Mouse (Mus musculus) erythroid progenitor cell, adult 5-6 weeks (primary cell): ENCODE data around the gene Acadvl. TPM values are rescaled to one million over a fixed set of nuclear protein-coding genes. Genes with fewer than 3 reads are reported as not detected.

Experiments used
- ATAC-seq: replicated peaks from 2 replicates; pipeline ENCODE4 v1.8.0; 2016; ENCODE audit warnings: moderate number of reproducible peaks, mild to moderate bottlenecking, moderate TSS enrichment, inconsistent platforms; ENCODE audit not compliant: poor library complexity, low FRiP score, severe bottlenecking
- total RNA-seq, 2 experiments: library from RNA; stranded (forward) in 1 of 2; stranded (reverse) in 1 of 2; fragments of 150-400 nt in 1 of 2; fragments of 186-747, 209-891 nt in 1 of 2; gene quantifications; 2 replicates each; pipeline versions ENCODE4 v1.2.3 to v1.2.4; 2015 to 2017; ENCODE audit warnings: low replicate concordance in 2 of 2

The Acadvl gene
- total RNA-seq, 2 experiments from 2014 or later, result 20.7 to 52.8 TPM

DNA sequence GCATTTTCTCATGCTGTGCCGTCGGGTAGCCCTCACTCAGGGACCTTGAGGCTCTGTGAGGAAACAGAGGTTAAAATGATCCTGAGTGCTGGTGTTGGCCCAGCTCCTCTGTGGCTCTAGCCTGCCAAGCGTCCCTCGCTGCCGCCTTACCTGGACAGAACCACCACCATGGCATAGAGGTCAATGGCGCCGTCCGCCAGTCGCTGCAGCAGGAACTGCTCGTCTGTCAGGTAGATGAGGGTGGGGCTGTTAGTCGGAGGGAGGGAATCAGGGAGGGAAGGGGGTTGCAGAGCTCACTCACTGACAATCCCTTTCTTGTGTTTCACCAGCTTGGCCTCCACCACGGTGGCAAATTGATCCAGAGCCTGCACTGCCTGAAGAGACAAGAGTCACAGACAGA is 4.7 kb downstream of the Acadvl start:
- no peak for ATAC-seq

DNA sequence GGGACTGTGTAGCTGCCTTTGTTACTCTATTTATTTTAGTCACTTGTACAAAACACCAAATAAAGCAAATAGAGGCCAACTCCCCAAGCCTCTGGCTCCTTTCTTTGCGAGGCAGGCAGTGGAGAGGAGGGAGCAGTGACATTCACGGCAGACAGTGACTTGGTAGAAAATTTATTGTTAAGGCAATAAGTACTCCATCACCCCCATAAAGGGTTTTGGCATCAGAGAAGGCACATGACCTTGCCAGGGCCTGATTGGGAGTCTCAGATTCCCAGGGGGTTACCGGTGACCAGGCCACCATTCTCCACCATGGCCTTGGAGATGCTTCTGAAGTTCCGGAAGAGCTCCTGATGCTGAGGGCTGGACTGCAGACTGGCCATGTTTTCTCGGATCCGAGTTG is 5.2 kb downstream of the Acadvl start:
- ATAC-seq, result no peak

DNA sequence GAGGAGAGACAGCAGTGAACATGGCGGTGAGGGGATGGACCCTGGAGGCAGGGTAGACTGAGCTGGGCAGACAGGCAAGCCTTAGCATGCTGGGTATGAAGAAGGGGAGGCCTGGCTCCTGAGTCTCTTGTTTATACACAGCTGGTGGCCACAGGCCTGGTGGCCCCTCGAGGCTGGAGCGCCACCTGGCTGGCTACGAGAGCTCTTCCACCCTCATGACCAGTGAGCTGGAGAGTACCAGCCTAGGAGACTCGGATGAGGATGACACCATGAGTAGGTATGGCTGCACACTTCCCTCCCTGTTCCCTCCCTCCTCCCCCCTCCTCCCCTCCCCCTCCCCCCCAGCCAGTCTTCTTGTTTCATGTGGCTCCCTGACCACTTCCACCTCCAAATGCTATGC is 9.7 kb downstream of the Acadvl start:
- peak; percentile 27; the same call in 1 of the 2 replicates for ATAC-seq

- ATAC-seq, result no peak
Measured at GRCm38 (mm10) chr11:70002471-70002870, 12.7 kb downstream of the Acadvl start.

- 0 out of 2 replicates have a peak, but pooled peaks have one; percentile 25 for ATAC-seq
Measured at GRCm38 (mm10) chr11:70001865-70002264, 13.3 kb downstream of the Acadvl start.

GRCm38 (mm10) chr11:70001159-70001558 is 14.1 kb downstream of the Acadvl start:
- ATAC-seq, result no peak

GRCm38 (mm10) chr11:70000396-70000898 is 14.8 kb downstream of the Acadvl start, which contains the start of gene Dvl2:
Dvl2 (plus strand) TSS chr11:70000595.
- ATAC-seq, result peak; percentile 65

GRCm38 (mm10) chr11:69999666-70000065 is 15.5 kb downstream of the Acadvl start:
- ATAC-seq, result no peak

DNA sequence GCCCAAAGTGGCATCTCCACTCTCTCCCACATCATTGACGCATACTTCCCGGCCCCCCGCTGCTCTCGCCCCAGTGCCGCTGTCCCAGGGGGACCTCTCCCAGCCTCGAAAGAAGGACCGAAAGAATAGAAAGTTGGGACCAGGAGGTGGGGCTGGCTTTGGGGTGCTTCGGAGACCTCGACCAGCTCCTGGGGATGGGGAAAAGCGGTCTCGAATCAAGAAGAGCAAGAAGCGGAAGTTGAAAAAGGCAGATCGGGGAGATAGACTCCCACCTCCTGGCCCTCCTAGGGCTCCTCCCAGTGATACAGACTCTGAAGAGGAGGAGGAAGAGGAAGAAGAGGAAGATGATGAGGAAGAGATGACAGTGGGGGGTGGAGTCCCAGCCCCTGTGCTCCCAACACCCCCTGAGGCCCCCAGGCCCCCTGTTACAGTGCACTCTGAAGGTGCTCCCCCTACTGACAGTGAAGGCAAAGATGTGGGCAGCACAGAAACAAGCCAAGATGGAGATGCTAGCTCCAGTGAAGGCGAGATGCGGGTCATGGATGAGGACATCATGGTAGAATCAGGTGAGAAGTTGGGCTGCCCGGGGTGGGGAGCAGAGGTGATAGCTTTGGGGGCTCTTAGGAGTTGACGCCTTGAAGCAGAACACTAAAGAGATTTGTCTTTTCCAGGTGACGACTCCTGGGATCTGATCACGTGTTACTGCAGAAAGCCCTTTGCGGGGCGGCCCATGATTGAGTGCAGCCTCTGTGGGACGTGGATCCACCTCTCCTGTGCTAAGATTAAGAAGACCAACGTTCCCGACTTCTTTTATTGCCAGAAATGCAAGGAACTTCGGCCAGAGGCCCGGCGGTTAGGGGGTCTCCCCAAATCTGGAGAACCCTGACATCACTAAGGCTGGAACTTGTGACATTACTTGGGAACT is 16.4 kb downstream of the Acadvl start:
- ATAC-seq, result no peak

DNA sequence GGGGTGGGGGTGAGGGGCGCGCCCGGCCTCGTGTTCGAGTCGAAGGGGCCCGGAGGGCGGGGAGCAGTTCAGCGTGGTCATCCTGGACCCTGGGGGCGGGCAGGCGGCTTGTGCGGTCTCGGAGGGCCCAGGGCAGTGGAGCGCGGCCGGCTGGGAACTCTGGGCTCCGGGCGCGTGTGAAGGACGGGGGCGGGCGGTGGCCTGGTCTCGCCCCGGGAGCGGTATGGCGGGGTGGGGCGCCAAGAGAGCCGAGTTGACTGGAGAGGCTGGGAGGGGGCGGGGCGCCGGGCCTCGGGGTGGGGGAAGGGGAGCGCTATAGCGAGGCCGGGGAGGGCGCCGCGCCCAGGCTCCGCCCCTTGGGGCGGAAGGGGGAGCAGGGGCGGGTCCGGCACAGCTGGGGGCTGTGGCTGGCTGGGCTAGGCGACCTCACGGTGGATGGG is 18.1 kb downstream of the Acadvl start:
- peak; percentile 52 for ATAC-seq

GRCm38 (mm10) chr11:69996161-69997061 is 18.8 kb downstream of the Acadvl start:
- no peak for ATAC-seq

DNA sequence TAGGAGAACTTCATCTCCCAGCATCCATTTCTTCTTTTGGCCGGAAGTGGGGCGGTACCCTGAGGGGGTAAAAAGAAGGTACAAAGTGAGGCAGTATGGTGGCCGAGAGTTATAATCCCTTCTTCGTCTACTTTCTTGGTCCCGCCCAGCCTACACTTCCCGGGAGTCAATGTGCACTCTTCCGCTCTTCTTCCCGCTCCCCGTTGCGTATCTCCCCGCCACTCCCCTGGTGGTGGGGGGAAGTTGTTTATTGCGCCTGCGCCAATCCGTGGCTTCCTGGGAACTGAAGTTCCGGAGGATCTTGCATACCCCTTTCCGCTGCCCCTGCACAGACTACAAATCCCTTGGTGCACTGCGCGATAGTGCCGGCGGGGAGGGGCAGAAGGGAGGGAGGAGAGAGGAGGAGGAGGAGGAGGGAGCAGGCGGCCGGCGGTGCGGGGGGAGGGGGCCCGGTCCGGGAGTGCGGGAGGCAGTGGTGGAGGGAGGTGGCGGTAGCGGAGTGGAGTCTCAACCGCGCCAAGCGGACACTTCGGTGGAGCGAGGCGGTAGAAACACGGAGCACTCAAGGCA is 19.7 kb downstream of the Acadvl start, which contains the start of gene Phf23:
Phf23 (plus strand) TSS at position 387 of the 570 bp plus-strand sequence.
- peak; percentile 69 for ATAC-seq

- ATAC-seq, result no peak
Measured at GRCm38 (mm10) chr11:69994401-69995090, 20.7 kb downstream of the Acadvl start.

GRCm38 (mm10) chr11:69992932-69993331 is 22.3 kb downstream of the Acadvl start:
- ATAC-seq, result no peak

- ATAC-seq, result no peak
Measured at GRCm38 (mm10) chr11:69992396-69992795, 22.8 kb downstream of the Acadvl start.

DNA sequence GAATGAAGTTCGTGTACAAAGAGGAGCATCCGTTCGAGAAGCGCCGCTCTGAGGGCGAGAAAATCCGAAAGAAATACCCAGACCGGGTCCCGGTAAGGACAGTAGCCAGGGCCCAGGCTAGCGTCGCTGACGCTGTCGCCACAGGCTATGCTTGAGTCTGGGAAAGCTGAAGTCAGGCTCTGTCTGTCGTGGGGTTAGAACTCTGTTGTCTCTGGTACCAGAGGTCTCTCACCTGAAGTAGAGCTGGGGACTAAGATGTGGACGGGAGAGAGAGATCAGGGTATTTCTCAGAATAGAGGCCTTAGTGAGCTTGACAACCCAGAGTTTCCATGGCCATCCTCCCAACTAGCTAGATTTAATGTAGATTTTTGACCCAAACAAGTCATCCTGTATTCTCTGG is 23.5 kb downstream of the Acadvl start:
- no peak for ATAC-seq

DNA sequence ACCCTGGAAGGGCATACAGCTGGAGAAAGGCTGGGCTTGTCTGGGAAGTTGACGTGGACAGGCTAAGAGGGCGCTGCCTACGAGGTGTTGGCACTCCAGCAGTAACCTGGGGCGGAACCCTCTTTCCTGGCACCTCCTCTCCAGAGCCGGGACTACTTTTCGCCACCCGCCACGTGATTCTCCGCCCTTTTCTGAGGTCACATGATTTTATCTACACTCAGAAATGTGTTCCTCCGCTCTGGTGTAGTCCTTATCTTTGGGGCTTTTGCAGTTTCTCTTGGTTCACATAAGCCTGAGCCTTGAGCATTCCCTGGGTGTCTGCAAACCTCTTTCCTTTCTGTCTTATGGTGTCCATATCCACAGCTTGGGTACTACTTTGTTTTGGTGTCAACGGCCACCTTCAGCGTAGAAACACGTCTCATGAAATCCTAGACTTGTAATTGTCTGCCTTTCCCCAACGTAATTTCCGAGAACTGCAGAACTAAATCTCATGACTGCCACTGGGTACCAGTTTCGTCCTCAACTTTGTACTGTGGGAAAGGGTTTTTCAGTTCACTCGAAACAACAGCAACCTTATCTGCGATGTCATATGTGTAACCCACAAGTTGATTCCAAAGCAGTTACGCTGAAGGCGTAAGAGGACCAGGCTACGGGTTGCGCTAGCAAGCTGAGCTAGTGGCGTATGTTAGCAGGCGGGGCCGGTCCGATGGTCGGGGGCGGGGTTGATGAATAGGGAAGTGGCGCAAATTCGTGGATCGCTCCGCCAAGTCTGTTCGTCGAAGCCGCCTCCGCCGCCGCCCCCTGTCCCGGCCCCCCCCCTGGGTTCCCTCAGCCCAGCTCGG is 24.1 kb downstream of the Acadvl start, which contains the start of gene Gabarap:
Gabarap (plus strand) TSS at position 294 of the 842 bp plus-strand sequence.
- peak; percentile 75 for ATAC-seq

DNA sequence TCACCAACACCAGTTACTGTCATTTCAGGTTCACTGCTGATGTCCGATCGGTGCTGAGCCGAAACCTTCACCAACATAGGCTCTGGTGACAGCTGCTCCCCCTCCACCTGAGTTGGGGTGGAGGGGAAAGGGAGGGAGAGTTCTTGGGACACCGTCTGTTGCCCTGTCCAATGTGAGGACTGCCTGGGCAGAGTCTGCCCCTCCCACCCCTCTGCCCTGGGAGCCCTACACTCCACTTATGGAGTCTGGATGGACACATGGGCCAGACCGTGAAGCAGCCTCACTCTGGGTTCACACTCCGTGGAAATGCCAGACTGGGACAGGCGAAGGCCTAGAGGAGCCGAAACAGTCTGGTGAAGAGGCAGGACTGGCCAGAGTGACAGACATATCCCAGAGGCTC is 25.3 kb downstream of the Acadvl start:
- no peak for ATAC-seq
